Mouse (Mus musculus): Measurements from ENCODE around the gene Gm5039.
"Not testable (repeated sequence)": the region's sequence is repeated elsewhere in the genome, so short reads cannot be mapped to it uniquely, and the experiment has no call there.

Gm5039 gene

DNA sequence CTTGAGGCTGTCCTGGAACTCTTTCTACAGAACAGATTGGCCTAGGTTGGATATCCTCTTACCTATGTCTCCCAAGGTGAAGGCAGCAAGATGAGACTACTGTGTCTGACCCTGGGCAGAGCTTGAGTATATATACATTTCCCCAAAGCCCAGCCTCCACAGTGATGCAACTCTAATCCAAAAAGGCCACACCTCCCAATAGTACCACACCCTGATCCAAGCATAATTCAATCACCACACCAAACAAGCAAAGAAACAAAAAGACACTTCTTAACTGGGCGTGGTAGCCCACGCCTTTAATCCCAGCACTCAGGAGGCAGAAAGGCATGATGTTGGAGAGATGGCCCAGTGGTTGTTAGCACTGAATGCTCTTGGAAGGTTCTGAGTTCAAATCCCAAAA lies at the start of gene Gm5039:
TSS of gene Gm5039 (minus strand) at position 101 of the 400 bp plus-strand sequence.
- not testable (repeated sequence) for DNase-seq

DNA sequence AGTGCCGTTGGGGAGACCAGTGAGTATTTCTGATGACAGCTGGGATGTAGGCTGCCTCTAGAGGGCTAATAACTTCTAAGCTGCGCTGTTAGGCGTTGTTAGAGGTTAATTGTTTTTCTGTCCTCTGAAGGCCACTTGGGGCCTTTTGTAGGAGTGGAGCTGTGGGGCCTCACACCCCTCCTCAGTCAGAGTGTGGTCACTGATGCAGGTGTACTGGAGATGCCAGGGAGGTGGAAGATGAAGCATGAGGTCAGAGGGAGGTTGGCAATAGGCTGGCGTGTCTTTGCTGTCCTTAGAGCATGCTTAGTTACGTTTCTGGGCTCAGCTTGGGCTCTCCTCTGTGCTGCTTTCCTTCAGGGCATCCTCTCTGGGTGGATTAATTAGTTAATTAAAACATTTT lies 48.2 kb upstream of the Gm5039 start:
- no peak for DNase-seq

DNA sequence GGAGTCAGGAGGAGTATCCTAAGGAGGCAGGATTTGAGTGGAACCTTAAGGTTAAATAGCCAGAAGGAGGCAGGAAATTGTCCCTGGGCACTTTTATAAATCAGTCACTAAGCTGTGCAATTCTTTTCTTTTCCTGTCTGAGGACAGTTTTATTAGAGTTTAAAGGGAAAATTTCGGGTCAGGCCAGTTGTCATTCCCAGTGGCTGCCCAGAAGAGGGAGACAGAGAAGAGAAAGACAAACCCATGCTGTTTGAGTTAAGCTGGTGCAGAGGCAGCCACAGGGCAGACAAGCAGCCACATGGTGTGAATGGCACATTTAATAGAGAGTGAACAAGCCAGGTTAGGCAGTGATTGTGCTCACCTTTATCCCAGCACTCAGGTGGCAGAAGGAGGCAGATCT lies 46.5 kb upstream of the Gm5039 start:
- DNase-seq, result peak; percentile 8

GRCm38 (mm10) chr12:88369690-88370089 lies 45.9 kb upstream of the Gm5039 start:
- DNase-seq, result not testable (repeated sequence)

DNA sequence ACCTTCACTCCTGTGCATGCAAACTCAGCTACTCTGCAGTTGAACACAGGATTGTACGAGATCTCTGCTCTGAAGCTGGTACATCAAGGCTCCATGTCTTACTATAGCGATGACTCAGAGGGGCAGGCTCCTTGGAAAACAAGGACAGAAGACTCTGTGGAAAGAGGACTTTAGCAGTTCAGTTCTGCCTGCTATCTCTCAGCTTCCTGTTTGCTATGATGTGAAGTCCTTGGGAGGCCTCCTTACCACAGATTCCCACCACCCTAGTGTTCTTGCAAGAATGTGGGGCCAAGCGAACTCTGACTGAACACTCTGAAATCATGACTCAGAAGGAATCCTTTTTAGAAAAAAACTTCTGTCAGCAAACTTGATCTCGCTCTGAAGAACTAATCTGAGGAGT lies 44.8 kb upstream of the Gm5039 start:
- peak; percentile 11 for DNase-seq

GRCm38 (mm10) chr12:88367673-88368072 lies 43.8 kb upstream of the Gm5039 start:
- no peak for DNase-seq

- no peak for DNase-seq
Observed at GRCm38 (mm10) chr12:88361120-88361445, 37.3 kb upstream of the Gm5039 start.

GRCm38 (mm10) chr12:88360441-88361119 lies 36.8 kb upstream of the Gm5039 start, which contains the start of gene Adck1:
Adck1 (plus strand) TSS chr12:88360554.
- DNase-seq, result peak; percentile 94

GRCm38 (mm10) chr12:88354182-88354702 lies 30.4 kb upstream of the Gm5039 start:
- DNase-seq, result no peak

- DNase-seq, result not testable (repeated sequence)
Observed at GRCm38 (mm10) chr12:88341286-88341685, 17.5 kb upstream of the Gm5039 start.

DNA sequence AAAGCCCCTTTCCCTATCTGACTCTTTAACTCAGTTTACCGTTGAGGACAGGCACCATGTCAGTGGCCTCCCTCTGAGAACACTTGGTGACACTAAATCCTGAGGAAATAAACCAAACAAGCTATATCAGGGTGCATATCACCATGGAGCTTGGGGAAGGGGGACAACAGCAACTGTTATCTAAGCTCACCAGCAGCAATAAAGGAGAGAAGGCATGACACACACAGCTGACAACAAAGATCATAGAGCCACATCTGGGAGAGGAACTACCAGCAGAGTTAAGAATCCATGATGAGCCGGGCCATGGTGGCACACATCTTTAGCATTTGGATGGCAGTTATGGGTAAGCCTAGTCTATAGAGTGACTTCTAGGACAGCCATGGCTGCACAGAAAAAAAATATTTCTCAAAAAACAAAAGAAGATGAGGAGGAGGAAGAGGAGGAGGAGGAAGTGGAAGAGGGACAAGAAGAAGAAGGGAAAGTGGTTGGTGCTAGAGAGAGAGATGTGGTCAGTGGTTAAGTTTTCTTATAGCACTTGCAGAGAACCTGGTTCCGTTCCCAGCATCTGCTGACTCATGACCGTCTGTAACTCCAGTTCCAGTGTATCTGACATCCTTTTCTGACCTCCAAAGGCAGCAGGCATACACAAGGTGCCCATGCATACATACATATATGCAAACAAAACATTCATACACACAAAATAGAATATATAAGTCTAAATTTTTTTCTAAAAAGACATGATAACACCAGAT lies 13.0 kb upstream of the Gm5039 start:
- DNase-seq, result not testable (repeated sequence)

GRCm38 (mm10) chr12:88314556-88314955 lies 9.3 kb downstream of the Gm5039 start:
- no peak for DNase-seq

GRCm38 (mm10) chr12:88297171-88297570 lies 26.7 kb downstream of the Gm5039 start:
- not testable (repeated sequence) for DNase-seq

DNA sequence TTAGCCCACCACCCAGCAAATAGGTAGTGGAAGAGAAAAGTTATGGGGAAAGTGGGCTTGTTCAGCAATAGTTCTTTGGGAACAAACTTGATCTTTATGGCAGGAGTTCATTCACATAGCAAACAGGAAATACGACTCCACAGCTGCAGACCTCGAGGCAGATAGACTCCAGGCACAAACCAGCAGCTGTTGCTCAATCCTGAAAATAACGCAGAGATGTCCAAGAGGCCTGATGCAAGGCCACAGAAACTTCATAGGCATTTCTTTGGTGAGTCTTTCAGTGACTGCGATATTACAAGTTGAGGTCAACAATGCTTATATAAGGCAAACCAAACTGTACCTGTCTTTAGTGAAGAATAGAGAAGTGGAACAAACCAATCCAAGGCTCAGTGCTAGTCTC lies 30.7 kb downstream of the Gm5039 start:
- DNase-seq, result not testable (repeated sequence)

- not testable (repeated sequence) for DNase-seq
Observed at GRCm38 (mm10) chr12:88285224-88285623, 38.6 kb downstream of the Gm5039 start.

DNA sequence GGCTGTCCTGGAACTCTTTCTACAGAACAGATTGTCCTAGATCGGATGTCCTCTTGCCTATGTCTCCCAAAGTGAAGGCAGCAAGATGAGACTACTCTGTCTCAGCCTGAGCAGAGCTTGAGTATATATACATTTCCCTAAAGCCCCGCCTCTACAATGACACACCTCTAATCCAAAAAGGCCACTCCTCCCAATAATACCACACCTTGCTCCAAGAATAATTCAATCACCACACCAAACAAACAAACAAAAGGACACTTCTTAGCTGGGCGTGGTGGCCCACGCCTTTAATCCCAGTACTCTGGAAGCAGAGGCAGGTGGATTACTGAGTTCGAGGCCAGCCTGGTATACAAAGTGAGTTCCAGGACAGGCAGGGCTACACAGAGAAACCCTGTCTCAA lies 49.4 kb downstream of the Gm5039 start, which contains the start of gene Gm5662:
TSS of gene Gm5662 (minus strand) at position 101 of the 400 bp plus-strand sequence.
- not testable (repeated sequence) for DNase-seq
